Mouse (Mus musculus) neural tube, embryonic 11.5 days (tissue): Measurements from ENCODE around the gene Tmcc1. TPM values are rescaled to one million over a fixed set of nuclear protein-coding genes. Genes with fewer than 3 reads are reported as not detected.
"Not testable (repeated sequence)": the region's sequence is repeated elsewhere in the genome, so short reads cannot be mapped to it uniquely, and the experiment has no call there.

Experiments used
- ATAC-seq: fragments of 200-750 bp; cut with Nextera tagmentation; 2 replicates; pipeline ENCODE4 v1.8.0; 2017; ENCODE audit warnings: moderate number of reproducible peaks, mild to moderate bottlenecking, moderate TSS enrichment, moderate library complexity; ENCODE audit not compliant: insufficient read depth, low FRiP score, low TSS enrichment
- DNase-seq: peaks from one replicate; pipeline ENCODE4 v3.0.0-alpha.2; 2015; ENCODE audit warnings: low spot score
- H3K27ac ChIP-seq: fragments of 300-500 bp; sonication (generic); 2 replicates; pipeline ENCODE4 v1.5.1; 2014; ENCODE audit warnings: low read depth, mild to moderate bottlenecking, low read length
- H3K27me3 ChIP-seq: fragments of 300-500 bp; sonication (generic); 2 replicates; pipeline ENCODE4 v1.6.1; 2014; ENCODE audit warnings: mild to moderate bottlenecking, low read length, mixed read lengths; ENCODE audit not compliant: control insufficient read depth, insufficient read depth
- H3K36me3 ChIP-seq: fragments of 300-500 bp; sonication (generic); 2 replicates; pipeline ENCODE4 v1.6.1; 2014; ENCODE audit warnings: mild to moderate bottlenecking, low read length, moderate library complexity, mixed read lengths; ENCODE audit not compliant: control insufficient read depth, insufficient read depth
- H3K4me1 ChIP-seq: fragments of 300-500 bp; sonication (generic); 2 replicates; pipeline ENCODE4 v1.6.1; 2014; ENCODE audit warnings: low read length, mixed read lengths; ENCODE audit not compliant: control insufficient read depth, insufficient read depth
- H3K4me2 ChIP-seq: fragments of 300-500 bp; sonication (generic); 2 replicates; pipeline ENCODE4 v1.6.1; 2014; ENCODE audit warnings: low read depth, mild to moderate bottlenecking, moderate library complexity
- H3K4me3 ChIP-seq: fragments of 300-500 bp; sonication (generic); 2 replicates; pipeline ENCODE4 v1.5.1; 2014; ENCODE audit warnings: low read depth, low read length
- H3K9ac ChIP-seq: fragments of 300-500 bp; sonication (generic); 2 replicates; pipeline ENCODE4 v1.6.1; 2014; ENCODE audit warnings: mild to moderate bottlenecking, low read length
- H3K9me3 ChIP-seq: fragments of 300-500 bp; sonication (generic); 2 replicates; pipeline ENCODE4 v1.6.1; 2016; ENCODE audit warnings: low read length; ENCODE audit not compliant: control insufficient read depth
- WGBS: fragments of 180-500 bp; shearing (Covaris S2); extraction: QIAGEN DNeasy Blood & Tissue Kit; methylation state at CpG from one replicate; pipeline ENCODE4 v1.1.7; 2014; 5-methylcytosine and 5-hydroxymethylcytosine counted together
- polyA plus RNA-seq: library from polyadenylated mRNA; unstranded; fragments of >200 nt; fragmentation: Nextera tagmentation; extraction: Ambion mirVana; gene quantifications from 2 replicates; pipeline ENCODE4 v1.2.1, GENCODE M21; 2014

Tmcc1 gene
- polyA plus RNA-seq: 18.6 and 19.8 TPM in 2 replicates

DNA sequence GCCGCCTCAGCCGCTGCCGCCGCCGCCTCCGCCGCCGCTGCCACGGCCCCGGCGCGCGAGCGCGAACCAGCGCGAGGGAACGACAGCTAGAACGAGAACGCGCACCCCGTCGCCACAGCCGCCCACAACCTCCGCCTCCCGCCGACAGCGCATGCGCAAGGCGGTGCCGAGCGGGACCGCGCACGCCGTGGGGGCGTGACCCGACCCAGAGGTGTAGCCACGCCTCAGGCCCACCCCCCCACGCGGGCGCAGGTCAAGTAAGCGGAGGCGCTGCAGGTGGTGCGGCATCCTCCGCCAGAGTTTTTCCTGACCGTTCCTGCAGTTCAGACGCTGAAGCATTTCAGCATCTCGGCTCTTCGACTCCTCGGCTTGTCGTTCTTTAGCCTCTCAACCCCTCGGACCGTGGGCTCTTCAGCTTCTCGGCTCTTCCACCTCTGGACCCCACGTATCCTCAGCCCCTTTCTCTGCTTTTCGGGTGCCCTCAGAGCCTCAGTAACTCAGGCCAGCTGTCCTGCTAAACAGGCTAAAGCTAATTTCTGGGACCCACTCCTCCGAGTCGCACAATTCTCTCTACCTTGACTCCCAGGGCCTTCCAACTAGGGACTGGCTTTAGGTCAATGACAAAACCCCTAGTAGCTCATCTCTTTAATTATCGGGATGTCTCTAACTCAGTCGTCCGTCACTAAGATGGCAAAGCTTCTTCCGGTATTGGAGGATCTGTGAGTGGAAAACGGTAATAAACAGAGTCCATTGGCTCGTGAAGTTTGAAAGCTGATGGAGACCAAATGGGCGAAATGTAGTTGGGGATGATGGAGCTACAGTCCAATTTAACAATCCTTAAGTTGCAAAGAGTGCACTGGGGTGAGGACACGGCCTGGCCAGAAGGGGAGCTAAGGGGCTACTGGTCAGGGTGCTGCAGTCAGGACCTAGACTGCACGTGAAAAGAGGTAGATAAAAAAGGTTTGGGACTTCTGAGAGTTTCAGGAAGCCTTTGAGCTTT is at the start of gene Tmcc1:
TSS of gene Tmcc1 (minus strand) at position 93 of the 1,000 bp plus-strand sequence.
- Histone ChIP-seq H3K4me2 (peak within 1 kb of the TSS; percentile 86), H3K27ac (peak within 1 kb of the TSS; percentile 73), H3K9ac (peak within 1 kb of the TSS; percentile 94), H3K4me1 (peaks cover 7% of the 10 kb centered on the region), H3K27me3 (no peaks in the 10 kb centered on the region), H3K4me3 (peak within 1 kb of the TSS; percentile 89), H3K36me3 (no peaks in the 10 kb centered on the region), H3K9me3 (no peaks in the 10 kb centered on the region)
- DNase-seq (peak; percentile 98), ATAC-seq (peak; percentile 86)
- WGBS: under 1% methylated on average over 49 of the region's 68 CpGs

DNA sequence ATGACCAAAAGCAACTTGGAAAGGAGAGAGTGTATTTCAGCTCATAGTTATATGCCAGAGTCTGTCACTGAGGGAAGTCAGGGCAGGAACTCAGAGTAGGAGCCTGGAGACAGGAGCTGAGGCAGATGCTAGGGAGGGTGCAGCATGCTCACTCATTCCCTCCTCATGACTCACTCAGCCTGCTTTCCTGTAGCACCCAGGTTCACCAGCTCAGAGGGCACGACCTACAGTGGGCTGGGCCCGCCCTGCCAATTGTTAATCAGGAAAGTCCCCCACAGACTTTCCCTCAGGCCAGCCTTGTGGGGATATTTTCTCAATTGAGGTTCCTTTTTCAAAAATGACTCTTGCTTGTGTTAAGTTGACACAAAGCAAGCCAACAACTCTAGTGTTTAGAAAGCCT is 47.1 kb upstream of the Tmcc1 start:
- no peak for ATAC-seq
- Histone ChIP-seq H3K9me3 (no peaks in the 10 kb centered on the region), H3K4me2 (no peak overlapping the region), H3K36me3 (peaks cover 3% of the 10 kb centered on the region), H3K27ac (no peak overlapping the region), H3K9ac (no peak overlapping the region), H3K27me3 (no peaks in the 10 kb centered on the region), H3K4me3 (no peak overlapping the region), H3K4me1 (no peaks in the 10 kb centered on the region)
- DNase-seq: no peak
- 92% methylated on average over 2 of the region's 2 CpGs for WGBS

DNA sequence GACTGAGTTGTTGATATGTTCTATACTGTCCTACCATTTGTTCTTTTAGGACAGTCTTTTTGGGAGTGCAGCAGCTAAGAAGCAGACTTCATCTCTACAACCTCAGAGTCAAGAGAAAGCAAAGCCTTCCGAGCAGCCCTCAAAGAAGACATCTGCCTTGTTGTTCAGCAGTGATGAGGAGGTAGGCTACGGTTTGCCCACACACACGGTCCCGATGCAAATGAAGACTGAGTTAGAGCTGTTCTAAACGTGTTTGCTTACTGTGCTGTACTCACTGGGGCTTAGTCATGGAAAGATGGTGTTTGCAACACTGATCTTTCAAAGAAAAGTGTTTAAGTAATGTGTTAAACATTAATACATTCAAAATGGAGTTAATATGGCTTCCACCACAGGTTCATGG is 44.8 kb upstream of the Tmcc1 start:
- no peaks in the 10 kb centered on the region for H3K27me3 ChIP-seq
- no peak overlapping the region for H3K9ac ChIP-seq
- no peak overlapping the region for H3K4me2 ChIP-seq
- H3K27ac ChIP-seq: no peak overlapping the region
- no peak overlapping the region for H3K4me3 ChIP-seq
- no peak for DNase-seq
- H3K9me3 ChIP-seq: no peaks in the 10 kb centered on the region
- 92% methylated on average over 5 of the region's 5 CpGs for WGBS
- no peaks in the 10 kb centered on the region for H3K4me1 ChIP-seq
- H3K36me3 ChIP-seq: peaks cover 3% of the 10 kb centered on the region
- ATAC-seq: no peak

DNA sequence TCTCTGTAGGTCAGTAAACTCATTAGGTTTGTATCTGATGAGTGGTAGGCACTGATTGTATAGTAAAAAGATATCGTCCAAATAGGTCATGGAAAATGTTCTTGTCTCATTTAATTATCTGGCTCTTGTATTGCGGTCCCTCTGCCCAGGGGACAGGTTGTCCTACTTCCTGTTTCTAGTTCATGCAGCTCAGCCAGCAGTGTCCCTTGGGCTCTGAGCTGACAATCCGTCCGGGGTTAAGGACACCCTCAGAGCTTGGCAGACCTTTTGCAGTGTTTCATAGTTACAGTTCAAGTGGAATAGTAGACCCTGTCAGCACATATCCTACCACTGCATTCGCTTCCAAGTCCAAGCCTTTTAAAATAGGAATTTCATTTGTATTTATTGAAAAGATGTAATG is 42.0 kb upstream of the Tmcc1 start:
- H3K4me2 ChIP-seq: no peak overlapping the region
- peaks cover 5% of the 10 kb centered on the region for H3K36me3 ChIP-seq
- no peak for DNase-seq
- no peak overlapping the region for H3K9ac ChIP-seq
- 94% methylated on average over 5 of the region's 5 CpGs for WGBS
- no peak overlapping the region for H3K27ac ChIP-seq
- no peak overlapping the region for H3K4me3 ChIP-seq
- no peaks in the 10 kb centered on the region for H3K4me1 ChIP-seq
- ATAC-seq: no peak
- H3K9me3 ChIP-seq: no peaks in the 10 kb centered on the region
- H3K27me3 ChIP-seq: no peaks in the 10 kb centered on the region

DNA sequence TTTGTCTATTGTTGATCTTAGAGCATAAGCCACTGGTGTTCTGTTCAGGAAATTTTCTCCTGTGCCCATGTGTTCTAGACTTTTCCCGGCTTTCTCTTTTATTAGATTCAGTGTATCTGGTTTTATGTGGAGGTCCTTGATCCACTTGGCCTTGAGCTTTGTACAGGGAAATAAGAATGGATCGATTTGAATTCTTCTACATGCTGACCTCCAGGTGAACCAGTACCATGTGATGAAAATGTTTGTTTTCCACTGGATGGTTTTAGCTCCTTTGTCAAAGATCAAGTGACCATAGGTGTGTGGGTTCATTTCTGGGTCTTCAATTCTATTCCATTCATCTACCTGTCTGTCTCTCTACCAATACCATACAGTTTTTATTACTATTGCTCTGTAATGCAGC is 41.5 kb upstream of the Tmcc1 start:
- ATAC-seq, H3K27ac ChIP-seq, H3K9me3 ChIP-seq, DNase-seq, H3K36me3 ChIP-seq, H3K4me1 ChIP-seq, H3K4me2 ChIP-seq, H3K4me3 ChIP-seq, H3K9ac ChIP-seq, H3K27me3 ChIP-seq: not testable (repeated sequence)
- 95% methylated on average over 2 of the region's 2 CpGs for WGBS

DNA sequence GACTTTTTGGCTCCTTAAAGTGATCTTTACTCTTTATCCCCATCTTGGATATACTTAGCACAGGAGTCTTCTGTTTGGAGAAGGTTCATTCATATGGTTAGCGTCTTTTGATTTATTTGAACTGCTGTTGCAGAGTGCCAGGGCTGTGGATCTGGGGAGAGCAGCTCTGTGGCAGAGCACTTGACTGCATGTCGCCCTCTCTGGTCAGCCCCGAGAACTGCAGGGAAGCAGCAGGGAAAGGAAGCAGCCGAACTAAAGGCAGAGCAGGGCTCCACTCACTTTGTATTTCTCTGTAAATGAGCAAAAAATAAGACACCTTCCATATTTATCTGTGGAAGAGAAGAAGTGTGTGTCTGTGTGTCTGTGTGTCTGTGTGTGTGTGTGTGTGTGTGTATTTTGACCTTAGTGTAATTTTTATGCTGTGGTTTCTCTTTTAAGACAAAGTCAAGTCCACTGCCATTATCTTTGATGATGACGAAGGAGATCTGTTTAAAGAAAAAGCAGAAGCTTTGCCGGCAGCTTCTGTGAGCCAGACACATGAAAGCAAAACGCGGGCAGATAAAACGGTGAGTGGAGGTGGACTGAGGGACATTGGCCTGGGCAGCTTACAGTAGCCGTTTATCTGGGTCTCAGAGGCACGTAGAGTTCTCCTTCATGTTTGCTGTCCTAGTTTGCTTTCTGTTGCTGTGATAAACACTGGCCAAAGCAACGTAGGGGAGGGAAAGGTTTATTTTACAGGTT is 35.7 kb upstream of the Tmcc1 start:
- no peak overlapping the region for H3K27ac ChIP-seq
- no peaks in the 10 kb centered on the region for H3K9me3 ChIP-seq
- H3K4me3 ChIP-seq: no peak overlapping the region
- H3K4me2 ChIP-seq: no peak overlapping the region
- H3K27me3 ChIP-seq: no peaks in the 10 kb centered on the region
- ATAC-seq: no peak
- no peak overlapping the region for H3K9ac ChIP-seq
- no peaks in the 10 kb centered on the region for H3K4me1 ChIP-seq
- peak; percentile 78 for DNase-seq
- 67% methylated on average over 12 of the region's 12 CpGs for WGBS
- peaks cover 2% of the 10 kb centered on the region; the same call in 1 of the 2 replicates for H3K36me3 ChIP-seq

DNA sequence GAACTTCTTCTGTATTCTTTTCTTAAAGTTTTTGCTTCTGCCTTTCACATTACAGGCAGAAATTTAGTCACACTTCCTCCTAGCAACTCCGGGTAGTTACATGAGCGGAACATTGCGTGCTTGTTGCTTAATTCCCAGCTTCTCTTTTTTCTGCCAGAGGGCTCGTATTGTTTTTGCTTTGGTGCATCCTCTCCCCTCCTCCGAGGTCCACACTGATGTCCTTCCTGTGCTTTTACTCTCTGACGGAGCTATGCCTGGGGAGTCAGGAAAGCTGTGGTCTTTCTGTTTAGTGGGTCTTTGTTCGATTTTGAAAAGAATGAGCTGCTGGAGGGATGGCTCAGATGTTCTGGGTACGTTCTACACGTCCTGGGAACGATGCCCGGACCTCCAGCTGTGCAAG is 34.5 kb upstream of the Tmcc1 start:
- Histone ChIP-seq H3K27me3 (no peaks in the 10 kb centered on the region), H3K9me3 (no peaks in the 10 kb centered on the region), H3K36me3 (peaks cover 1% of the 10 kb centered on the region; the same call in 1 of the 2 replicates), H3K27ac (no peak overlapping the region), H3K4me3 (no peak overlapping the region), H3K4me2 (no peak overlapping the region), H3K4me1 (no peaks in the 10 kb centered on the region), H3K9ac (no peak overlapping the region)
- DNase-seq (no peak), ATAC-seq (no peak)
- 84% methylated on average over 11 of the region's 11 CpGs for WGBS

DNA sequence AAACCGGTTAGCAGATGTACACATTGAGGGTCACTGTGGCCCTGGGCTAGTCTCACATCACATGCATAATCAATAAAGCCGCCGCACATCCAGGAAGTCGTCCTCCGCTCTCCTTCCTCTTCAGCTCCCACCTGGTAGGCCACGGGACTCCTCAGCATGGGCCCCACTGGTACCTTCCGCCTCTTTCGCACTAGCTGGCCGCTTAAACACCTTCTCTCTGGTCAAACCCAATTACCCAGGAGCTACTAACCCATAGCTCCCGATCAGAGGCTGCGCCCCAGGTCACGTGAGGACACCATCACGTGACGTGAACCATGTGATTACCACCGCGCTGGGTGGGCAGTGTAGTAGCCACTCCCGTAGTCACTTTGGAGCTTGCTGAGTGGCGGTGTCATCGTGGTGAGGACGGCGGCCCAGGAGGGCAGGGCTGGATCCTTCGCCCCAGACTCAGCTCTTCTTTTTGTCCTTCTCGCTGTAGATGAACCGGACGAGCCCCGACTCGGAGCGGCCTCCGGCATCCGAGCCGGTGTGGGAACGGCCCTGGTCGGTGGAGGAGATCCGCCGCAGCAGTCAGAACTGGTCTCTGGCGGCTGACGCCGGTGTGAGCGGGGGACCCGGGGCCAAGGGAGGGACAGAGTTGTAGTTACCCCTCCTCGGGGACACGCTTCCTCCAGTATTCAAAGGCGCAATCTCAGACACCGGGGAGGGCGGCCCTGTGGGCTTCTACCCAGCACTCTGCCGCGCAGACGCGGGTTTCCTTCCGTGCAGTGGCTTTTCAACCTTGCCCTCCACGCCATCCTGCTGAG is 14.6 kb upstream of the Tmcc1 start, which contains the start of gene Washc2:
TSS of gene Washc2 (plus strand) at position 310 of the 806 bp plus-strand sequence.
- Histone ChIP-seq H3K9ac (peak within 1 kb of the TSS; percentile 75), H3K4me3 (peak within 1 kb of the TSS; percentile 81), H3K27me3 (no peaks in the 10 kb centered on the region), H3K36me3 (no peaks in the 10 kb centered on the region), H3K27ac (peak within 1 kb of the TSS; percentile 63; the same call in 1 of the 2 replicates), H3K9me3 (no peaks in the 10 kb centered on the region), H3K4me1 (peaks cover 4% of the 10 kb centered on the region), H3K4me2 (peak within 1 kb of the TSS; percentile 92)
- WGBS: under 1% methylated on average over 50 of the region's 51 CpGs
- ATAC-seq (peak; percentile 99), DNase-seq (peak; percentile 95)
